Mouse (Mus musculus): Measurements from ENCODE around the gene Atp6v1g1.

Gene Atp6v1g1

GRCm38 (mm10) chr4:63546441-63547055 is 2.0 kb downstream of the Atp6v1g1 start:
- DNase-seq (ENCODE audit: extremely low spot score, low spot score): no peak

GRCm38 (mm10) chr4:63547799-63548198 is 3.2 kb downstream of the Atp6v1g1 start:
- DNase-seq (ENCODE audit: extremely low spot score, low spot score): no peak

GRCm38 (mm10) chr4:63548491-63548890 is 3.9 kb downstream of the Atp6v1g1 start:
- no peak for DNase-seq (ENCODE audit: extremely low spot score, low spot score)

- DNase-seq (ENCODE audit: extremely low spot score, low spot score): no peak
Measured at GRCm38 (mm10) chr4:63550908-63551307, 6.3 kb downstream of the Atp6v1g1 start.

- DNase-seq (ENCODE audit: extremely low spot score, low spot score): no peak
Measured at GRCm38 (mm10) chr4:63552865-63553264, 8.3 kb downstream of the Atp6v1g1 start.

GRCm38 (mm10) chr4:63553789-63554576 is 9.4 kb downstream of the Atp6v1g1 start:
- peak; percentile 27 for DNase-seq (ENCODE audit: extremely low spot score, low spot score)

- no peak for DNase-seq (ENCODE audit: extremely low spot score, low spot score)
Measured at GRCm38 (mm10) chr4:63554616-63555015, 10.0 kb downstream of the Atp6v1g1 start.

- DNase-seq (ENCODE audit: extremely low spot score, low spot score): no peak
Measured at GRCm38 (mm10) chr4:63555111-63555510, 10.5 kb downstream of the Atp6v1g1 start.

GRCm38 (mm10) chr4:63556665-63557064 is 12.1 kb downstream of the Atp6v1g1 start:
- DNase-seq (ENCODE audit: extremely low spot score, low spot score): no peak

GRCm38 (mm10) chr4:63557124-63558059 is 12.8 kb downstream of the Atp6v1g1 start:
- peak; percentile 30 for DNase-seq (ENCODE audit: extremely low spot score, low spot score)

GRCm38 (mm10) chr4:63558407-63559081 is 14.0 kb downstream of the Atp6v1g1 start, which contains the start of gene Tmem268:
Gene Tmem268, plus strand, starts transcription at chr4:63558781.
- DNase-seq (ENCODE audit: extremely low spot score, low spot score): peak; percentile 85

GRCm38 (mm10) chr4:63559127-63559697 is 14.6 kb downstream of the Atp6v1g1 start:
- peak; percentile 33 for DNase-seq (ENCODE audit: extremely low spot score, low spot score)

- DNase-seq (ENCODE audit: extremely low spot score, low spot score): no peak
Measured at GRCm38 (mm10) chr4:63560079-63560478, 15.5 kb downstream of the Atp6v1g1 start.

- DNase-seq (ENCODE audit: extremely low spot score, low spot score): no peak
Measured at GRCm38 (mm10) chr4:63561861-63562675, 17.5 kb downstream of the Atp6v1g1 start.

- no peak for DNase-seq (ENCODE audit: extremely low spot score, low spot score)
Measured at GRCm38 (mm10) chr4:63562742-63563141, 18.2 kb downstream of the Atp6v1g1 start.

GRCm38 (mm10) chr4:63567712-63568390 is 23.3 kb downstream of the Atp6v1g1 start:
- DNase-seq (ENCODE audit: extremely low spot score, low spot score): no peak

- no peak for DNase-seq (ENCODE audit: extremely low spot score, low spot score)
Measured at GRCm38 (mm10) chr4:63569322-63569721, 24.8 kb downstream of the Atp6v1g1 start.

GRCm38 (mm10) chr4:63570208-63570781 is 25.7 kb downstream of the Atp6v1g1 start:
- DNase-seq (ENCODE audit: extremely low spot score, low spot score): no peak

- no peak for DNase-seq (ENCODE audit: extremely low spot score, low spot score)
Measured at GRCm38 (mm10) chr4:63572621-63573020, 28.0 kb downstream of the Atp6v1g1 start.
